Mouse (Mus musculus) ovary, postnatal 14 days (tissue): ENCODE results near the gene Fam234b.

ENCODE experiments used
- DNase-seq: peaks from one replicate; pipeline ENCODE4 v3.0.0; 2022; ENCODE audit warnings: low spot score

Fam234b gene

DNA sequence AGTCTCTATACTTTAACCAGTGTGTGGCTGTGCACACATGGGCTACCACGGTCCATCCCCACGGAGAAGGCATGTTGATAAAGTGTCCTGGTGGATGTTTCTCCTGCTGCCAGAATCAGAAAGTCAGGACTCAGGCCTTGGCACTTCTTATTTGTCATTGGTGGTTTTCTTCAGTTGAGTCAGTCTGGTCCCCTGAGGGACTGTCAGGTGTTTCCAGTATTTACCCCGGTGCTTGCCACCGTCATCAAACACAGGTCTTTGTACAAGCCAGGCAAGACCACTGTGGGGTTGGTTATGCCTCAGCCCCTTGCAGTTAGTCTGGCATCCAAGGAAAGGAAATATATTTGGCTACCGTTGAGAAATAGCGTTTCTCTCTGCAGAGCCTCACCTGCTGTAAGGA, 32.8 kb downstream of the Fam234b start:
- DNase-seq = no peak

DNA sequence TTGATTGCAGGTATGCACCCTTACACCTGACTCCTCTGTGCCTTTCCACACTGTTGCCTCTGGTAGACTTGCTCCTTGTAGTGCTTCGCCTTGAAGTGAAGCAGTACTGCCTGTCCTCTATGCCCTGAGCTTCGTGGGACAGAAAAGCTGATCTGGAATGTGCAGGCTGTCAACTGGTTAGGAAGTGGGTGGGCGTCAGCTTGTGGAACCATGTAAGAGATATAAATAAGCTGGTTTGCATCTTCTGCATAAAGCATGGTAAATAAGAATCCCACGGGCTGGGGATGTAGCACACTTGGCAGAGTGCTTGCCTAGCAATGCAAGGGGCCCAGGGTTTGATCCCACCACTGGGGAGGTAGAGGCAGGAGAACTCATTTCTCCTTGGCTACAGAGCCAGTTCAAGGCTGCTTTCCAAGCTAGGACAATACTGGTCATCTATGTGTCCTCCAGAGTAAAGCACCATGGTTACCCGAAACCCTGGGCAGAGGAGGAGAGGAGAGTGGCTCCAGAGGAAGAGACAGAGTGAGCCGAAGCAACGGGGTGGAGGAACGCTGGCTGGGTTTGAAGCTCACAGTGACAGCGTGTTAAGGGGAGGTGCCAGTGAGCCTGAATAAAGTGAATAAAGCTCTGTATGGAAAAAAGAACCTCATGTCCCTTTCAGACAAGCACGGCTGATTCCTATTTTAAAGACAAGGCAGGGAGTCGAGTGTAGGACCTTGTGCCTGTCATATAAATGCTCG, 34.8 kb downstream of the Fam234b start:
- no peak for DNase-seq

DNA sequence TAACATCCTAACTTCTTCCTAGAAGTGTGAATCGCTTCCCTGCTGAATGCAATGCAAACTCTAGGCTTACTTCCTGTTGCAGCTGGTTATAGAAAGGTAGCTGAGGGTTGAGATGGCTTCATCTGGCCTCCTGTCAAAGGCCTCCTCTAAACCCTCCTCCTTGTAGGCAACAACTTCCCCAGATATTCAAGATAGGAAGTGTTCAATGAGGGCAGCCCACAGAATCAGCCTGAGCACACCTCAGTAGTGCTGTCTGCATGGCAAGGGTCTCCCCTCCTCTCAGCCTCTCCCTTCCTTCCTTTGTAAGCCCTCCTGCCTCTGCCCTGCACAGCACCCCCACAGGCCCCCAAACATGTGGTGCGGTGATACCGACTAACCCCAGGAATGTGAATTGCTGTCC, 38.0 kb downstream of the Fam234b start:
- no peak for DNase-seq

DNA sequence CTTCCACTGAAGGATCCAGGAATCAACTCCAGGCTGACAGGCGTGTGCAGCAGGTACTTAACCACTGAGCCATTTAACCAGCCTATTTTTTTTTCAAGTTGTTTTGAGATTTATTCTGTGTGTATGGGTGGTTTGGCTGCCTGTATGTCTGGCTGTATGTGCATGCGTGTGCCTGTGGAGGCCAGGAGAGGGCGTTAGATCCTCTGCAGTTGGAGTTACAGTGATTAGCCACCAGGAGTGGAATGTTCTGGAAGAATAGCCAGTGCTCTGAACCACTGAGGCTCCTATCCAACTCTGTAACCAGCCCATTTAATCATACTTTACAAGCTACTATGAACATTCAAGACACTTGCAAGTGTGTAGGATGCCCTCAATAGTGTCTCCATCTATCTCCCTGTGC, 38.8 kb downstream of the Fam234b start:
- DNase-seq = no peak

DNA sequence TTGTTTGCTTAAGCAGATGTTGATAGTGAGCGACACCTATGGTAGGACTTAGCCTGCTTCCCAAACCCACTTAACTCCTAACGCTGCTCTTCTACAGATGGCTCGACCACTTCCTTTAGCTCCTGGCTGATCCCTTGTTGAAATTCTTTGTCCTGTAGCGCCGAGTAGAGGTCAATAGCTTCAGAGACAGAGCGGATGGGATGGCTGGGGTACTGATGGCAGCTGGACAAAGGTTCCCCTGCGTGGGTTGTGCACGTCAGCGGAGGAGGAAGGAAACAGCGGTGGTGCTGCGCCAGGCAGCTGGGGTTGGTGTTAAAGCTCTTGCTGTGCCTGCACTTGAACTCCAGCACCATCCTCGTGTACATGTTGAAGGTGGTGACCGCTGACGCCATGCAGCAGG, 39.5 kb downstream of the Fam234b start:
- no peak for DNase-seq

DNA sequence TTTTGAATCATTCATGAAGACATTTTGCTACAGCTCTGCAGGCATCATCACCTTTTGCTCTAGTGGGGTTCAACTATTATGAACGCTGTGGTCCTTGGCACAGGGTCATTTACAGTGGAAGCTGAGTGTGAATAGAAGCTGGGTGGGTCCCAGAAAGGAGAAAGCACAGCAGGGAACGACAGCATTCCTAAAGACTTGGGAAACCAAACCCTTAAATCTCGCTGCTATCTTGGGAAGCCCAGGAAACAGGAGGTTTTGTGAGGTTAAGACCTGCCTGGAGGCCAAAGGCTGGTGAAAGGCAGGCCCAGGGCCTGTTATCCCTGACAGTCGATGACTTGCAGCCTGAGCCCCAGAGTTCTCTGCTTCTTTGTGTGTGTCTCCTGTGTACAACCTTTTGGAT, 40.4 kb downstream of the Fam234b start:
- DNase-seq = no peak

DNA sequence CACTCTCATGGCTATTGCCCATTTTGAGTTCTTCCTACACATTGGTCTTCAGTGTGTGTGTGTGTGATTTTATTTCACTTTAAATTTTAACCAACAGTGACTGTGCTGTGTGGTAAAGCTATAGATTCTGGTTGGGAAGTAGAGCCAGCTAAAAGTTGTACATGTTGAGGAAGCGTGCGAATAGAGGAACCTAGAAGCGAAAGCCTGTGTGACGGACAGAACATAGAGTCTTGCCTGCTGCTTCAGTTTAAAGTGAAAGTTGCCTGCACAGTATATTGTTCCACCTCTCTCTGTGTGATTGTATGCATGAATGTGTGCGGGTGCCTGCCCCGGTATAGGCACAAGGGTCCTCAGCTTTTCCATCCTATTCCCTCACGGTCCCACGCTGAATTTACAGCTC, 42.6 kb downstream of the Fam234b start:
- no peak for DNase-seq

DNA sequence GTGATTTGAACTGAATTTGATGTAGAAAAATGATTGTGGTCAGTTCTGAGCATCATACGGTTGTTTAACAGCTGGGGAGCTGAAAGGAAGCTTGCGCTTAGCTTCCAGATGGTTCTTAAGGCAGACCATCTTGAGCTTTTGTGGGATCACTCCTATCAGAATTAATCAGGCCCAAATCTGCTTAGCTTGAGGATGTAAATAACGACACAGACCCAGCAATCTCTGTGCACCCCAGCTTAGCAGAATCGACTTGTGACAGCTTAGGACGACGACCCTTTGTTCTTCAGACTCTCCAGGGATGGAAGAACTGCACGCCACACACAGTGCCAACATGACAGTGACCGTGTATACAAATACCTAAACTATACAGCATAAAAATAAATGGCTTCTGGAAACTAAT, 47.8 kb downstream of the Fam234b start:
- DNase-seq = no peak

DNA sequence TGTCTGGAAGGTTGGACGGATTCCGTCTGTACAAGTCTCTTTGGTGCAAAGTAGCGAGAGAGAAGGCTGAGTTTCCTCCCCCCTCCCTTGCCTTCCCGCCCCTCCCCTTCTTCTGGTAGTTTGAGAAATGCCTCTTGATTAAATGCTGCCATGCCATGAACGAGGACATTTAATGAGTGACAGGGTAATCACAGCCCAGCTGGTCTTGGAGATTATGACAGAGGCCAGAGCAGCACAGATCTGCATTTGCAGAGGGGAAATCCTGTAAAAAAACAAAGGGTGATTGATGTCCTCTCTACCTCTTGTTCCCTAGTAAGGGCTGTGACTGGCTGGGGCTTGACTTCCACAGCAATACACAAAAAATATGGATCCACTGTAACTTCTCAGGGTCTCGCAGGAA, 50.1 kb downstream of the Fam234b start:
- no peak for DNase-seq

DNA sequence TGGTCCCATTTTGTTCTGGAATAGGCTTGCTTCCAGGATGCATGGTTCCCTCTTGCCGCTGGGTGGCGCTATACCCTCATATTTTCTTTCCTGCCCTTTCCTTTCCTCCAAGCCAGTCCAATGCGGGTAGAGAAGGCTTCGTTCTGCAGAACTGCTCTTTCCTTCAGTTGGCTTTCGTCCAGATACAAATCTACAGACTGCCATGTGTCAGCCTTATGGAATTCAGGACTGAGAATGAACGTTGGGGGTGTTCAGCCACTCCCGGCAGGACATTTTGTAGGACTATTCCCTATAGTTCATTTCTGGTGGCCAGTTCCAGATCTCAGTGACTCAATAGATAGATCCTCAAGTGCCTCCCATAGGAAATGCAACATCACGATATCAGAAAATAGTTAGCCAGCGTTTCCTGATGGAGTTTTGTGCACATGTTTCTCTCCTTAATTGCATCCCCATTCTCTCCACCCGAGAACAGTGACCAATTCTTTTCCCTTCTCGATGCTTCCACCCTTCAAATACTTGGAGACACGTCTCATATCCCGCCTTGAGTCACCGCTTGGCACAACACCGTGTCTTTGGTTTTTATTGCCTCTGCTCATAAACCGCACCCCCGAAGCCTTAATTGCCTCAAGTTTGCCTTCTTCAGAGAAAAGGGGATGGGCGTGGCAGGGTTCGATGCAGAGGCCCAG, 52.2 kb downstream of the Fam234b start:
- DNase-seq = peak; percentile 75

DNA sequence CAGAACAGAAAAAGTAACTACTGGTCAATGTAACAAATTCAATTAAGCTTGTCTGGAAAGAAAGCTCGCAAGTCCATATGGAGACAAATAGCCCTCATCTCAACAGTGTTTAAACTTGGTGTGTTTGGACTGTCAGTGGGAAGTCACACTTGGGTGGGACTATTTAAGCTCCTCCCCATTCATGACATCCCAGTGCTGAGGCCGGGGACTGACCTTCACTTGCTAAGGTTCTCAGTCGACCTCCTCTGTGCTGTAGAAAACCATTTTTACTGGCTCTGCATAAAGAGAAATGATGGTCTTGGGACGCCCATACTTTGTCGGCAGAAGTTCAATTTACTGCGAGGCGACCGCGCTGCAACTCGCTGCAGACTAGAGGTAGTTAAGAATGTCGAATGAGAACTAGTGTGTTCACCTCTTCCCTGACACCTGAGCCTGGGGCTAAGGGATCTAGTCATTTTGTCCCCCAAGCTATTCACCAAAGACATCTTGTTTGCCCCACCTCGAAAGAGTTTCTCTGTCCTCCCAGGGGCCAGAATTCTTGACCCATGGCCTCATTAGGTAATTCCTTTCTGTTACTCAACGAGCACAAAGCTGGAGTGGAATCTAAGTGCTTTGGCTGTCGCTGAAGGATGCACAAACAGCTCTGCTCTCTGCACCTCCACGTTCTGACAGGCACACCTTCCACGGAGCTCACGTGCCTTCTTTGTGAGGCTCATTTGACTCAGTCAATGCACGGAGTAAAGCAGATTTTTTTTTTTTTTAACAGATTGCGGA, 53.3 kb downstream of the Fam234b start:
- no peak for DNase-seq

DNA sequence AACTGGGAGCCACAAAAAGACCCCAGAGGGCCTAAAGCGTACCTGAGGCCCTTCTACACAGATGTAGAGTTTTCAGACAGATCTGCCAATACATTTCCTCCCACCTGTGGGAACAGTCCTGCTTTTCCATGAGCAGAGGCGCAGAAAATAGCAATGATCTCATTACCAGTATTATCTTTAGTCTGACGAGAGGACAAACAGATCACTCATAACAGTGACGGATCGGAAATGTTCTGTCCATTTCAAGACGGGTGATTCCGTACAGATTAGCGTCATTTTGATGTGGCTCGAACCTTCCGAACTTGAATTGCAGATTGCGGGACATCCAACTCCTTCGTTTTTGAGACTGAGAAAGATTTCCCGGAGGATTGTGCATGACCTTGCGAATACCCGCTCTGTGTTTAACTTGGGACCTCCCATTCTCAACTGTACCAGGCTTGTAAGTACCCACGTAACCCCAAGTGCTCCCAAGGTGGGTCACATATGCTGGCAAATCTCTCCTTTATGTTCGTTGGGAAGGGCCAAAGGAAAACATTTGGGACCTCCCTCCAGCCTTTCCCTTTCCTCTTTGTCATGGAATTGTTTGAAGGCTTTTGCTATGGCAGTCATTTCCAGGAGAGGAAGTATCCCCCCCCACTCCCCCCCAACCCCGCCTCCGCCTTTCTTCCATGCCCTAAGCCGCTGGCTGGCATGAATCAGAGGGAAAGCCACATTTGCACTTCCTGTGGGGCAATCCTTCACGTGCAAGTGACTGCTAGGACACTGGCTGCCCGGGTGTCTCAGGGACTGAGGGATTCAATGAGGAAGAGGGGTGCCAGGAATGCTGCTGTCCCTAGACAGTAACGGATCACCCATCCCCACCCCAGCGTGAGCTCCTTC, 54.3 kb downstream of the Fam234b start:
- no peak for DNase-seq

DNA sequence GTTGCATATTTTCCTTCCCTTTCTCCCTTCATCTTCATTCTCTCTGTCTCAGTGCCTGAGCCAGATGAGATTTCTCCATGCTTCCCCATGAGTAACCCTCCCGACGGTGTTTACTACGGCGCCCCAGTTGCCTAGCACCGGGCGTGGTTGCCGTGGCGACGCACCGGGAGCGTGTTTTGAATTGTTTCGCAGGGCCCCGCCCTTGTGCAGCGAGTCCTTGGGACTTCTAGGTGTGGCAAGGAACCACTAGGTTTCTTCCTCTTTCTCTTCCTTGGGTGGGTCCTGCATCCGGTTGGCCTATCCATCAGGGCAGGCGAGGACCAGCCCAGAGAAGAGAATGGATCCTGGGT, 54.9 kb downstream of the Fam234b start:
- DNase-seq = peak; percentile 68

DNA sequence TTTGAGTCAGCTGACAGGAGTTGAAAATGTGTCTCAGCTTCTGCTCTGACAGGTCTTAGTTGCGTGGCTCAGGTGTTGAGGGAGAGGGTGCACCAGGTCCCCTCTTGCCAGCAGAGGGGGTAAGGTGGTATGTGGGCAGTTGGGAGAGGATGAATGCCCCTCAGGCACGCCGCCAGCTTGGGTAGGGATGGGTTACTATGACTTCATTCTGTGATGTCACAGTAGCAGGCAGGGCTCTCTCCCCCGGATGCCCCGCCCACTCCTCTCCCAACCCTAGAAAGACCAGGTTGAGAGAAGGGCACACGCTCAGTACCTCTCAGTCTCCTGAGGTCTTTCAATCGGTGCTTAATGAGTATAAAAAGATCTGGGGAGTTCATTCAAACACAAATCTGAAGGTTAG, 56.4 kb downstream of the Fam234b start, which contains the start of gene Gsg1:
Gsg1 (minus strand) TSS at position 199 of the 400 bp plus-strand sequence.
- DNase-seq = no peak

DNA sequence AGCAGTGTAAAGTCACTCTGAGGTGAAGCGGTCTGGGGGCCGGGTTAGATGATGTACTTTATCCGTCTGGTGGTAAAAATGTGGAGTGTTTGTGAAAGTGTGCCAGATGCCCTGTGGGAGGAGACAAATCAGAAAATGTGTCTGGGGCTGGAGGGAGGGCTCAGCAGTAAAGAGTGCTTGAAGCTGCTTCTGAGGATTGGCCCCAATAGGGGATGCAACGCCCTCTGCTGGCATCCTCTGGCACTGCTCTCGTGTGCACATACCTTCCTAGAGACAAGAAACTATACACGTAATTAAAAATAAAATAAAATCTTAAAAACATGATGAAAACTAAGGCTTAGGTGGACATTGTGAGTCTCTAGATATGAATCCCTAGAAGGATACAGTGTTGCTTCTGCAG, 62.7 kb downstream of the Fam234b start:
- no peak for DNase-seq

DNA sequence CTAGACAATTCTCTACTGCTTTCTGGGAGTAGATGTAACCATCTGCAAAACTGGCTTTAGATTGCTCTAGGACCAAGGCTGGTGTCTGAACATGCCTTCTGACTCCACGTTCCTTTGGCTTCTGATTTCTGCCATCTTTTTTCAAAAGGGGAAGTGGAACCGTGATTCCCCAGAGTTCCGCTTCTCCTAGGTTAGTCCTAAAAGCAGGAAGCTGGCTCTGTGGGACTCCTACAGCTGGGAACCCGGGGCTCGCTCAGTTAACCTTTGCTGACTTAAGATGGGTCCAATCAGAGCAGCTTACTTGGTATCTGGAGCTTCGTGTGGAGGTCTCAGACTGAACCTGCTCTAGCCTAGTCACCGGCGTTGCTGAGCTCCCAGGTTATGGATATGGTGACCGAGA, 63.3 kb downstream of the Fam234b start:
- no peak for DNase-seq

DNA sequence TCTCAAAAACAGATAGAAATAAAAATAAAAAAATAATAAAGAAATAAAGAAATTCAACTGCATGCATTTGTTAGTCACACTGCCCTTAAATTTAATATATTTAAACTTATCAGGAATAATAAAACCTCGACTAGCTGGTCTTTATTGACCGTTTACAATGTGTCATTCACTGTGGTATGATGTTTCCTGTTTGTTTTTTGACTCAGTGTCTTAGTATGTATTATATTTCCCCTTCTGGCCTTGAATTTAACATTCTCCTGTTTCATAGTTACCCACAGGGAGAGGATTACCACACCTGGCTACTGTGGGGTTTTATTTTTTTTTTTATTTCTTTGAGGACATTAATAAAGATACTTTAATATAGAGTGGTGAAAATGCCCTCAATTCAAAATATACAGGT, 64.8 kb downstream of the Fam234b start:
- no peak for DNase-seq

DNA sequence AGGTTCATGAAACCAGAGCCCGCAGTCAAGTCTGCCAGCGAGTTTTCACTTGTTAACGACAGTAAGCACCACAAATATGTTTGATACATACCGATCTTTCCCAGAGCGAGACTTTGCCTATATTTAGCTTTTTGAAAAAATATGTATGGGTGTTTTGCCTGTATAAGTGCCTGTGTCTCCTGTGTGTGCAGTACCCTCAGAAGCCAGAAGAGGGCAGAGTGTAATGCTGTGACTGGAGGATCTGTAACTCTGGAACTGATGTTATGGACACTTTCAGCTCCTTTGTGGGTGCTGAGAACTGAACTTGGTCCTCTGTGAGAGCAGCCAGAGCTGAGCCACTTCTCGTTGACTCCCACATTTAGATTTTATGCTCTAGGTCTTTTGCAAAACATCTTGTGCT, 66.4 kb downstream of the Fam234b start:
- DNase-seq = no peak

DNA sequence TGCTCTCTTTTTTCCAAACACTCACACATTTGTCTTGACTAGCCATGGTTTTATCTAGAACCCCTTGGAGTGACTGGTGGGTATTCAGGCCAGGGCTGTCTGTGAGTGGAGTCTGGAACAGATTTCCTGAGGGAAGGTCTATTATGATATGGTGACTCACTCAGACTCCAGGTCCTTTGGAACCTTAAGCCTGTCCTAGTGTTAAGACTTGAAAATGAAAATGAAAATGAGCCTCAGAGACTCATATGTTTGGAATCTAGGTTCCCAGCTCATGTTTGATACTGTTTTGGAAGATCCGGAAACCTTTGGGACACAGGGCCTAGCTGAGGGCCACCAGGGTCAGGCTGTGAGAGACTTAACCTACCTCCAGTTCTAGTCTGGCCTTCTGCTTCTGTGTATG, 68.3 kb downstream of the Fam234b start:
- no peak for DNase-seq

DNA sequence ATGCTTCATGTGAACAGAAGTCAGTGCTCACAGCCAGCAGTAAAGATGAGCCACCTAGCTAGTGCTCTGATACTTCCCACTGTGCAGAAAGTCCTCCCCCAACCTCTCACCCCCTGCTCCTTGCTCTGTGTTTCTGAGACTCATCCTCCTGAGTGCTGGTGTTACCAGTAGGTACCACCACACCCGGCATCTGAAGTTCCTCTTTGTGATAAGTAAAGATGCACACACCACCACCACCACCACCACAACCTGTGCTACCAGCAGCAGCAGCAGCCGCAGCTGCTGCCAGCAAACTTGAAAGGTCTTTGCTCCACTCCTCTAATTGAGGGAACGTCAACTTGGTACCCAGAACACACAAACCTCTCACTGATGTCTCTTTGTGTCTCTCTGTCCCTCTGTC, 69.4 kb downstream of the Fam234b start:
- DNase-seq = no peak

DNA sequence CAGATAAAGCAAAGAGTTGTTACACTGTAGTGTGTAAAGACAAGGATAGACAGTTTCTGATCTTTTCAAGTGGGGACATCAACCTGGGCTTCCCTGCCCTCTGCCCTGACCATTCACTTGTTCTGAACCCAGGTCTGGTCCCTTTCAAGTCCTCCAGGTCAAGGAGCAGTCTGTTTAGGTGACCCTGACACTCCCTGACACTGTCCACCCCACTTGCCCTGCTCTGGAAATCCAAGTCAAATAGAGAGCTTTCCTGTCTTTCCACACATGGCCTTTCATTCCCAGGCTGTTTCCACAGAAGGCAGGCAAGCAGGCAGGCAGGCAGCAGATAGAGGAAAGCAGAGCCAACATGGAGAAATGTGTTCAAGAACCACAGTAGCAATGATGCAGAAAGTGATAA, 70.6 kb downstream of the Fam234b start:
- DNase-seq = no peak

DNA sequence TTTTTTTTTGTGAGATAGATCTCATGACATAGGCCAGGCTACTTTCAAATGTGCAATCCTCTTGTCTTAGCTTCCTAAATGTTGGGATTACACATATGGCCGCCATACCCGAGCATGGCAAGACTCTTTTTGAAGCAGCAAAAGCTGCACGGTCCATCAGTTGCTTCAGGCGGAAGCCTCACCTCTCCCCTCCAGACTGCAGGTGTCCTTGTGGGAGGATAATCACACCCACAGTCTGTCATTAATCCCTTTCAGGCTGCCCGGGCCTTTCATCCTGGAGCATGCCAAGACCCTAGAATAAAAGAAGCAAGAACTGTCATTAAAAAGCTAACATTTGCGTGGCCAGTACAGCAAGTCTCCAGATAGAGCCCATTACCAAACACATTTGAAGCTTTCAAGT, 71.8 kb downstream of the Fam234b start:
- DNase-seq = no peak
